Mouse (Mus musculus): ENCODE measurements at regions not wholly inside any gene's neighbourhood (a gene's known extent, or its start where the extent isn't known, plus 50 kb on each side); places are given as distances from the start of the nearest gene placed in this dataset.

DNA sequence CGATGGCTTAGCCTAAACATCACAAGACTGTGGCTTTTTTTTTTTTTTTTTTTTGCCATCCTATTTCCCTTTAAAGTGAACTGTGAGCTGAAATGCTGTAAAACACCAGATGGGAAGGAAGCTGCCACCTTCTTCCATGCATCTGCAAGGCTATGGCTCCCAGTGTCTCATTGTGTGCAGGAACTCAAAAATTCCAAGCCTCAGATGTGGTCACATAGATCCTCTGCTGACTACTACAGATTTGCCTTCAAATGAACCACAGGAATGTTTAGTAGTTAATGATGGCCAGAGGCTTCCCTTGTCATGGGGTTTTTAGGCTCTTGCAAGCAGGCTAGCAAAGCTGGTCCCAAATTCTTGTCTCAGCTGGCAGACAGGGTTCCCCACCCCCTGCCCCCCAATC is 114.9 kb upstream of the Robo2 start:
- no peak overlapping the region for H3K4me2 ChIP-seq (ENCODE audit: low read depth, severe bottlenecking)
- ATAC-seq (ENCODE audit: insufficient number of reproducible peaks, low FRiP score, low TSS enrichment, low read depth): no peak
- peaks cover 7% of the 10 kb centered on the region; the same call in 1 of the 2 replicates for H3K4me1 ChIP-seq (ENCODE audit: control insufficient read depth, insufficient read depth, low read length)
- H3K27me3 ChIP-seq (ENCODE audit: control insufficient read depth, insufficient read depth, low read length): no peaks in the 10 kb centered on the region
- H3K36me3 ChIP-seq (ENCODE audit: control insufficient read depth, insufficient read depth, low read length): no peaks in the 10 kb centered on the region
- H3K27ac ChIP-seq (replicated peaks; ENCODE audit: low read depth, low read length): no peak overlapping the region
- no peaks in the 10 kb centered on the region for H3K9me3 ChIP-seq (ENCODE audit: control insufficient read depth, low read length)
- no peak overlapping the region for H3K4me3 ChIP-seq (ENCODE audit: low read depth, low read length)
- 21% methylated on average over 1 of the region's 1 CpGs for WGBS
- DNase-seq (ENCODE audit: low spot score): peak; percentile 36
- H3K9ac ChIP-seq (ENCODE audit: low read length): no peak overlapping the region

DNA sequence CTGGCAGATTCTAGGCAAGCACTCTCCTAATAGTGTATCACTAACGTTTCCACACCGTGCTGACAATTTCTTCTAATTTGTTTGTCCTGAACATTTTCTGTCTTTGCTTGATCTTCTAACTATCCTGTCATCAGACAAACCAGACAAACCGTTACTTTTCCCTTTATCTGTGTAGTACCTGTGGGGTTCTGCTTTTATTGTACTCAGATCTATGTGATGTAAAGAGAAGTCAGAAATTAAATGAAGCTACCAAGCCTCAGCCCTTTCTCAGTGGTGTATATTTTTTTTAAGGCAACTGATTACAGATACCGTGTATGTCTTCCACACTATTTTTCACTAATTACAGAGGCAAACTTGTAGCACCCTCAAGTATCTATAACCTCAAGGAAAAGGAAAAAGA is 108.9 kb upstream of the Robo2 start:
- no peaks in the 10 kb centered on the region for H3K4me1 ChIP-seq (ENCODE audit: control insufficient read depth, insufficient read depth, low read length)
- WGBS: 78% methylated on average over 4 of the region's 4 CpGs
- H3K9ac ChIP-seq (ENCODE audit: low read length): no peak overlapping the region
- no peaks in the 10 kb centered on the region for H3K36me3 ChIP-seq (ENCODE audit: control insufficient read depth, insufficient read depth, low read length)
- ATAC-seq (ENCODE audit: insufficient number of reproducible peaks, low FRiP score, low TSS enrichment, low read depth): no peak
- H3K9me3 ChIP-seq (ENCODE audit: control insufficient read depth, low read length): no peaks in the 10 kb centered on the region
- DNase-seq (ENCODE audit: low spot score): no peak
- H3K27me3 ChIP-seq (ENCODE audit: control insufficient read depth, insufficient read depth, low read length): no peaks in the 10 kb centered on the region
- no peak overlapping the region for H3K27ac ChIP-seq (replicated peaks; ENCODE audit: low read depth, low read length)
- H3K4me2 ChIP-seq (ENCODE audit: low read depth, severe bottlenecking): no peak overlapping the region
- H3K4me3 ChIP-seq (ENCODE audit: low read depth, low read length): no peak overlapping the region

DNA sequence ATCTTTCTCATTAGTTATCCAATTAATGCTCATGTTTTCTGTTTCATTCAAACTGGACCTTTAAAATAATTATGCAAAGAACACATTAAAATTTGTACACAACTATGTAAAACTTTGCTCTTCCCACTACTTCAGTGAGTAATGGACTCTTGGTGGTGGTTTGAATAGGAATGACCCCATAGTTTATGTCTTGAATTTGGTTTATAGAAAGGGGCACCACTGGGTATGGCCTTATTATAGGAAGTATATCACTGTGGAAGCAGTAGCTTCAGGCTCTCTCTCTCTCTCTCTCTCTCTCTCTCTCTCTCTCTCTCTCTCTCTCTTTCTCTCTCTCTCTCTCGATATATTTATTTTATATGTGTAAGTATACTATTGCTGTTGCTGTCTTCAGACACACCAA is 106.3 kb upstream of the Robo2 start:
- no peaks in the 10 kb centered on the region for H3K36me3 ChIP-seq (ENCODE audit: control insufficient read depth, insufficient read depth, low read length)
- H3K27me3 ChIP-seq (ENCODE audit: control insufficient read depth, insufficient read depth, low read length): no peaks in the 10 kb centered on the region
- H3K27ac ChIP-seq (replicated peaks; ENCODE audit: low read depth, low read length): no peak overlapping the region
- H3K9ac ChIP-seq (ENCODE audit: low read length): no peak overlapping the region
- no peaks in the 10 kb centered on the region for H3K9me3 ChIP-seq (ENCODE audit: control insufficient read depth, low read length)
- no peak for ATAC-seq (ENCODE audit: insufficient number of reproducible peaks, low FRiP score, low TSS enrichment, low read depth)
- DNase-seq (ENCODE audit: low spot score): no peak
- no peaks in the 10 kb centered on the region for H3K4me1 ChIP-seq (ENCODE audit: control insufficient read depth, insufficient read depth, low read length)
- no peak overlapping the region for H3K4me3 ChIP-seq (ENCODE audit: low read depth, low read length)
- no peak overlapping the region for H3K4me2 ChIP-seq (ENCODE audit: low read depth, severe bottlenecking)
- 83% methylated on average over 1 of the region's 1 CpGs for WGBS

DNA sequence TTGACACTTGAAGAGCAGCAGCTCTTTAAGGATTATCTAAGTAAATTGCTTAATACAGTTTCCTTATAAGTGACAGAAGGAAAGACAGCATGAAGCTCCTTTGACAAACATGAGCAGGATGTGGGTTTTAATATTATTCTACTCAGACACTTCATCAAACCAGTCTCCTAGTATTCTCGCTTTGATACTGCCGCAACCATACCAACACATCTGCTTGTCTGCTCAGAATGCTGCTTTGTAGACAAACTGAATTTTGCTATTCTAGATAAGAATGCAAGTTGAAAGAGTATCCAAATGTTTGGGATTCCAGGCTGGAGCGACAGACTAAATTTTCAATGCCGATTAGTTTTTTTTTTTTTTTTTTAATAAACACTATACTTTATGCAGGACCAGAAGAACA is 105.7 kb upstream of the Robo2 start:
- H3K27ac ChIP-seq (replicated peaks; ENCODE audit: low read depth, low read length): no peak overlapping the region
- H3K4me1 ChIP-seq (ENCODE audit: control insufficient read depth, insufficient read depth, low read length): no peaks in the 10 kb centered on the region
- H3K9ac ChIP-seq (ENCODE audit: low read length): no peak overlapping the region
- H3K9me3 ChIP-seq (ENCODE audit: control insufficient read depth, low read length): no peaks in the 10 kb centered on the region
- H3K27me3 ChIP-seq (ENCODE audit: control insufficient read depth, insufficient read depth, low read length): no peaks in the 10 kb centered on the region
- 92% methylated on average over 4 of the region's 4 CpGs for WGBS
- ATAC-seq (ENCODE audit: insufficient number of reproducible peaks, low FRiP score, low TSS enrichment, low read depth) (no peak), DNase-seq (ENCODE audit: low spot score) (no peak)
- no peaks in the 10 kb centered on the region for H3K36me3 ChIP-seq (ENCODE audit: control insufficient read depth, insufficient read depth, low read length)
- H3K4me2 ChIP-seq (ENCODE audit: low read depth, severe bottlenecking): no peak overlapping the region
- H3K4me3 ChIP-seq (ENCODE audit: low read depth, low read length): no peak overlapping the region

DNA sequence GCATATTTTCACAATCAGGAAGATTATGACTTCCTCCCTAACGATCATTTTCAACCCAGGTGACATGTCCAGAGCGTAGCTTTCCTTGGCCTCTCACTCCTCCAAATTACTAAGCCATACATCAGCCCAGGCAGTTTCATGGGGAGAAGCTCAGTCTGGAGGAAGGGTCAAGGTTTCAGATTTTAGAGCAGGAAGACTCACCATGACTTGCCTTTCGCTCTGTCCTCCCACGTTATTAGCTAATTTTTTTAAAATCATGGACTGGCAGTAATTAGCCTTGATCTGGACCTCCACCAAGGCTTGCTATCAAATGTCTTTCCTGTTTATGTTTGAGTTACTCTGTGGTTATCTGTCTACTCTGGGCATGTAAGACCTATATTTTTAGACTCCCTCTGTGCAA is 102.9 kb upstream of the Robo2 start:
- H3K9me3 ChIP-seq (ENCODE audit: control insufficient read depth, low read length): no peaks in the 10 kb centered on the region
- DNase-seq (ENCODE audit: low spot score) (no peak), ATAC-seq (ENCODE audit: insufficient number of reproducible peaks, low FRiP score, low TSS enrichment, low read depth) (no peak)
- H3K4me2 ChIP-seq (ENCODE audit: low read depth, severe bottlenecking): no peak overlapping the region
- H3K27ac ChIP-seq (replicated peaks; ENCODE audit: low read depth, low read length): no peak overlapping the region
- no peak overlapping the region for H3K4me3 ChIP-seq (ENCODE audit: low read depth, low read length)
- H3K27me3 ChIP-seq (ENCODE audit: control insufficient read depth, insufficient read depth, low read length): no peaks in the 10 kb centered on the region
- 17% methylated on average over 4 of the region's 4 CpGs for WGBS
- no peak overlapping the region for H3K9ac ChIP-seq (ENCODE audit: low read length)
- H3K36me3 ChIP-seq (ENCODE audit: control insufficient read depth, insufficient read depth, low read length): no peaks in the 10 kb centered on the region
- no peaks in the 10 kb centered on the region for H3K4me1 ChIP-seq (ENCODE audit: control insufficient read depth, insufficient read depth, low read length)

DNA sequence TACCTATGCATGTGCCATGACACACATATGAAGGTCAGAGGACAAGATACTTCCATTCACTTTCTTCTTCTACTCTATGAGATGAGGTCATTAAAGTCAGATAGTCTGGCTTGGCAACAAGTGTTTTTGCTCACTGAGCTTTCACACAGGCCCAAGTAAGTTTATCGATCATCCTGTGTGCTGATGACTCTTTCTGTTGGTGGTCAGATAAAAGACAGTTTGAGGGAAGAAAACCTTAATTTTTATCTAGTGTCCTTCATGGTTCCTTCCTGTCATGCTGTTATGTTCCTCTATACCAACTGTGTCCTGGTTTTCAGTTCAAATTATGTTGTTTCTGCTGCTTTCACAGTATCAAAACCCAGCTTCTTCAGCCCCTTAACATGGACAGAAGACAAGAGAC is 98.8 kb upstream of the Robo2 start:
- Histone ChIP-seq H3K9ac (ENCODE audit: low read length) (no peak overlapping the region), H3K27ac (replicated peaks; ENCODE audit: low read depth, low read length) (no peak overlapping the region), H3K36me3 (ENCODE audit: control insufficient read depth, insufficient read depth, low read length) (no peaks in the 10 kb centered on the region), H3K9me3 (ENCODE audit: control insufficient read depth, low read length) (no peaks in the 10 kb centered on the region), H3K4me3 (ENCODE audit: low read depth, low read length) (no peak overlapping the region), H3K4me1 (ENCODE audit: control insufficient read depth, insufficient read depth, low read length) (0 out of 2 replicates have a peak, but pooled peaks cover 1% of the 10 kb centered on the region), H3K4me2 (ENCODE audit: low read depth, severe bottlenecking) (no peak overlapping the region), H3K27me3 (ENCODE audit: control insufficient read depth, insufficient read depth, low read length) (no peaks in the 10 kb centered on the region)
- DNase-seq (ENCODE audit: low spot score) (no peak), ATAC-seq (ENCODE audit: insufficient number of reproducible peaks, low FRiP score, low TSS enrichment, low read depth) (no peak)
- 91% methylated on average over 1 of the region's 1 CpGs for WGBS

DNA sequence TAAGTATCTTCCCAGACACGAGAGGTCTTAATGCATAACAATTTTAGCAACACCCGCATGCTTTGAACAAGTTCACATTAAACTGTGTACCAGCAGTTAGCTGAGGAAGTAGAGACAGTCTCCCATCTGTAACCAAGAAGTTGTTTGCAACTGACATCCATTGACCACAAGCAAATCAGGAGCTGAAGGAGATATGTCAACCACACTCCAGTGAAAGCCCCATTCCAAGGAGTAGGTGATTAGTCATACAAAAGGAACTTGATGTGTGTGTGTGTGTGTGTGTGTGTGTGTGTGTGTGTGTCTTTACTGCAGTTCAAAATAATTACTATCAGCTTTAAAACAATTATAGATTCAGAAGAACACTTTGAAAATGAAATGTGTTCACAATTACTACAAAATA is 97.9 kb upstream of the Robo2 start:
- 88% methylated on average over 2 of the region's 2 CpGs for WGBS
- H3K4me3 ChIP-seq (ENCODE audit: low read depth, low read length): no peak overlapping the region
- H3K9ac ChIP-seq (ENCODE audit: low read length): no peak overlapping the region
- no peaks in the 10 kb centered on the region for H3K27me3 ChIP-seq (ENCODE audit: control insufficient read depth, insufficient read depth, low read length)
- DNase-seq (ENCODE audit: low spot score): no peak
- H3K4me2 ChIP-seq (ENCODE audit: low read depth, severe bottlenecking): no peak overlapping the region
- no peaks in the 10 kb centered on the region for H3K36me3 ChIP-seq (ENCODE audit: control insufficient read depth, insufficient read depth, low read length)
- 0 out of 2 replicates have a peak, but pooled peaks cover 3% of the 10 kb centered on the region for H3K4me1 ChIP-seq (ENCODE audit: control insufficient read depth, insufficient read depth, low read length)
- H3K27ac ChIP-seq (replicated peaks; ENCODE audit: low read depth, low read length): no peak overlapping the region
- ATAC-seq (ENCODE audit: insufficient number of reproducible peaks, low FRiP score, low TSS enrichment, low read depth): no peak
- H3K9me3 ChIP-seq (ENCODE audit: control insufficient read depth, low read length): no peaks in the 10 kb centered on the region

DNA sequence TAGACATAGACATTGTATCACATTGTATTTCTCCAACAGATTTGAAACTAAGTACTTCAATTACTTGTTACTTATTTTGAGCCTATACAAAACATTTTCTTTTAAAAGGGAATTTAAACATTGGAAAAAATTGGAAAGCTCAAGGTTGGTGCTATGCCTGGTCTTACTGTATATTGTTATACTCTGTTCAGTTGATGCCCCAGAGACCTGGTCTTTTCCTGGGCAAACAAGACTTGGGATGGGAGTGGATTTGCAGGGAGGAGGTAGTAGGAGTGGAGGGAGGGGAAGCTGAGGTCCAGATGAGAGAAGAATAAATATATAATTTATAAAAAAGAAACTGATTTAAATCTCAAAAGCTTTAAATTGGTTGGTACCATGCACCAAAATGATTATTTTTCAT is 95.1 kb upstream of the Robo2 start:
- H3K36me3 ChIP-seq (ENCODE audit: control insufficient read depth, insufficient read depth, low read length): no peaks in the 10 kb centered on the region
- H3K9me3 ChIP-seq (ENCODE audit: control insufficient read depth, low read length): no peaks in the 10 kb centered on the region
- H3K27ac ChIP-seq (replicated peaks; ENCODE audit: low read depth, low read length): 0 out of 2 replicates have a peak overlapping the region, but pooled peaks have one; percentile 58
- H3K4me1 ChIP-seq (ENCODE audit: control insufficient read depth, insufficient read depth, low read length): 0 out of 2 replicates have a peak, but pooled peaks cover 3% of the 10 kb centered on the region
- ATAC-seq (ENCODE audit: insufficient number of reproducible peaks, low FRiP score, low TSS enrichment, low read depth) (peak; percentile 62; the same call in 1 of the 2 replicates), DNase-seq (ENCODE audit: low spot score) (no peak)
- no peak overlapping the region for H3K4me2 ChIP-seq (ENCODE audit: low read depth, severe bottlenecking)
- no peaks in the 10 kb centered on the region for H3K27me3 ChIP-seq (ENCODE audit: control insufficient read depth, insufficient read depth, low read length)
- H3K9ac ChIP-seq (ENCODE audit: low read length): no peak overlapping the region
- no peak overlapping the region for H3K4me3 ChIP-seq (ENCODE audit: low read depth, low read length)

DNA sequence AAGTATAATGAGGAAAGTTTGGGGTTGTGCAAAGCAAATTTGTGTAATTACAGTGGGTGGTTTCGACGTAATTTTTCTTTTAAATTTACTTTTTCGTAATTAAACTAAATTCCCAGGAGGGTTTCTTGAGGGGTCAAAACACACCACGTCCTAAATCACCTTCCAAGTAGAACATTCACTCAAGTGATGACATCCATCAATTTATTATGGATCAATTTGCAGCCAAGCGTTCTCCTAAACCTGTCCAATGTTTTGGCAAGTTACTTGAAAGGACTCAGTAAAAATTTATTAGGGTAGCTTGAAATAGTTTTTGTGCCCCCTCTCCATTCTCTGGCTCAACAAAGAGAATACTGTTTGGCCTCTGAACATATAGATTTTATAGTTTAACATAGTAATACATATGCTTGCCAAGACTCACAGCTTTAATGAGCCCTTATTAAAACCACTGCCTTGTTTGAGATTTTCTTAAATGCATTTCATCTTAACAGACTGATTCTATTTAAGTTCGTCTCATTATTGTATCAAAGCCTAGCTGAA is 94.6 kb upstream of the Robo2 start:
- ATAC-seq (ENCODE audit: insufficient number of reproducible peaks, low FRiP score, low TSS enrichment, low read depth): peak; percentile 81

More for the DNA sequence above, 94.6 kb upstream of the Robo2 start:
- Histone ChIP-seq H3K36me3 (ENCODE audit: control insufficient read depth, insufficient read depth, low read length) (no peaks in the 10 kb centered on the region), H3K4me1 (ENCODE audit: control insufficient read depth, insufficient read depth, low read length) (0 out of 2 replicates have a peak, but pooled peaks cover 3% of the 10 kb centered on the region), H3K4me2 (ENCODE audit: low read depth, severe bottlenecking) (no peak overlapping the region), H3K27ac (replicated peaks; ENCODE audit: low read depth, low read length) (no peak overlapping the region), H3K27me3 (ENCODE audit: control insufficient read depth, insufficient read depth, low read length) (no peaks in the 10 kb centered on the region), H3K9me3 (ENCODE audit: control insufficient read depth, low read length) (no peaks in the 10 kb centered on the region), H3K4me3 (ENCODE audit: low read depth, low read length) (no peak overlapping the region), H3K9ac (ENCODE audit: low read length) (no peak overlapping the region)
- 17% methylated on average over 6 of the region's 6 CpGs for WGBS
- no peak for DNase-seq (ENCODE audit: low spot score)
